Mouse (Mus musculus): Measurements from ENCODE around the gene Ncapg. TPM values are rescaled to one million over a fixed set of nuclear protein-coding genes. Genes with fewer than 3 reads are reported as not detected.
A peak's percentile ranks its signal among the peaks of the same experiment; 100 is the strongest.

The Ncapg gene
- polyA plus RNA-seq, 1 experiment from 2014 or later, result 55.5 TPM

DNA sequence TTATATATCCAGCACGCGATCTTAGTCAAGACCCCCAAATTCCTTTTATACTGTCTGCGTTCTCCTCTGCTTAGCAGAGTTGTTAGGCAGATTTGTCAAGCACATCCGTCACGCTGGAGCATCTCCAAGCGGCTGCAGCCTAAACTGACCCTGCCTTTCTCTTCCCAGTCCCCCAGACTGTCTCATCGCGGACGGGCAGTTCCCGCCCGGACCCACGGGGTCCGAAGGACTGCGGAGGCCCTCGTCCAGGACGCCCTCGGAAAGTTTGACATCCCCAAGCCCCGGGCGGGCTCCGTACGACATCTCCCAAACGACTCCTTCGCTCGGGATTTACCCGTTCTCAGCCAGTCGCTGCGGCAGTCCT, 503 bp upstream of the Ncapg start:
- H3K4me1 ChIP-seq, result peaks cover 10% of the 10 kb centered on the region; the same call in 1 of the 2 replicates
- H3K4me2 ChIP-seq, result peak overlapping the region; percentile 85
- peak; percentile 80 for ATAC-seq (replicated peaks; ENCODE audit: low FRiP score)
- peaks cover 3% of the 10 kb centered on the region; the same call in 1 of the 2 replicates for H3K36me3 ChIP-seq
- H3K4me3 ChIP-seq (replicated peaks), result peak overlapping the region; percentile 82
- H3K9ac ChIP-seq, result peak overlapping the region; percentile 80
- no peaks in the 10 kb centered on the region for H3K9me3 ChIP-seq (replicated peaks)
- peak overlapping the region; percentile 92 for H3K27ac ChIP-seq
- no peaks in the 10 kb centered on the region for H3K27me3 ChIP-seq
- under 1% methylated on average over 27 of the region's 27 CpGs for WGBS

DNA sequence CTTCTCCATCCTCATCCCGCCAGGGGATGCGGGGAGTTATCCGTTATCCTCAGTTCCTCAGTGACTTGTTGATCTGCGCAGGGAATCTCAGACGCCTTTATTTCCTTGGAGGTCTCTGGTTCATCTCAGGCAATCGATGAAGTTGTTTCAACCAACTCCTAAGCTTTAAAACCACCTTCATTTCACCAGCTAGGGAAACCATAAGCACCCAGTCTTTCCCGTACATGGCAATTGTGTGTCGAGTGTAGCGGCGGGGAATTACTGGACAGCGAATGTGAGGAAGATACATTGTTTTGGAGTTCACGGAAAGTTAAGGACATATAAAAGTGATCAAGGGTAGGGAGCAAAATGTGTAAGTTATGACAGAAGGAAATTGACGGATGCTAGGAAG, 556 bp downstream of the Ncapg start:
- H3K4me2 ChIP-seq, result peak overlapping the region; percentile 85
- H3K4me1 ChIP-seq, result peaks cover 10% of the 10 kb centered on the region; the same call in 1 of the 2 replicates
- peak overlapping the region; percentile 93 for H3K27ac ChIP-seq
- H3K36me3 ChIP-seq, result peaks cover 10% of the 10 kb centered on the region
- H3K9me3 ChIP-seq (replicated peaks), result no peaks in the 10 kb centered on the region
- H3K27me3 ChIP-seq, result no peaks in the 10 kb centered on the region
- peak overlapping the region; percentile 82 for H3K4me3 ChIP-seq (replicated peaks)
- H3K9ac ChIP-seq, result peak overlapping the region; percentile 73
- ATAC-seq (replicated peaks; ENCODE audit: low FRiP score), result no peak
- WGBS, result under 1% methylated on average over 13 of the region's 13 CpGs

DNA sequence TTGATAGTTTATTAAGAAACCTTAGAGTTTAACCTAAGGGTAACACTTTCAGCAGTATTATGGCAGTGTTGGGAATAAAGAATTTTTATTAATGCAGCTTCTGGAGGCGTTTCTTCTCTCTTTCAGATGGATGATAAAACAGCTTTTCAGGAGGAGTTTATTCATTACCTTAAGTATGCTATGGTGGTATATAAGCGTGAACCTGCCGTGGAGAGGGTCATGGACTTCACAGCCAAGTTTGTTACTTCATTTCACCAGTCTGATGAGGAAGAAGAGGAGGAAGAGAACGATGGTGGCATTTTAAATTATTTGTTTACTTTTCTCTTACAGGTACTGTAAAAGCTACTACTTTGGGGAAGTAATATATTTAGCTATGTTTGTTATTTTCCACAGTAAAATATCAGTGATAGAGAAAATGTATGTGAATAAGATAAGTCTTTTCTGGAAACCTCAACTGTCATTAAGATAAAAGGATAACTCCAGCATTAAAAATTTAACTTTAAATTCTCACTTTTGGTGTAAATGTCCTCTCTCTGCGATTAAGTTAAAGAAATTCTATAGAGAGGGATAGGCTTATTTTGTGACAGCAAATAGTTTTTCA, 1.3 kb downstream of the Ncapg start:
- Histone ChIP-seq H3K27me3 (no peaks in the 10 kb centered on the region), H3K27ac (no peak overlapping the region), H3K4me3 (replicated peaks) (peak overlapping the region; percentile 82), H3K36me3 (peaks cover 16% of the 10 kb centered on the region), H3K4me1 (peaks cover 10% of the 10 kb centered on the region; the same call in 1 of the 2 replicates), H3K9me3 (replicated peaks) (no peaks in the 10 kb centered on the region), H3K9ac (peak overlapping the region; percentile 73; the same call in 1 of the 2 replicates), H3K4me2 (peak overlapping the region; percentile 85)
- 46% methylated on average over 5 of the region's 5 CpGs for WGBS
- ATAC-seq (replicated peaks; ENCODE audit: low FRiP score), result no peak

DNA sequence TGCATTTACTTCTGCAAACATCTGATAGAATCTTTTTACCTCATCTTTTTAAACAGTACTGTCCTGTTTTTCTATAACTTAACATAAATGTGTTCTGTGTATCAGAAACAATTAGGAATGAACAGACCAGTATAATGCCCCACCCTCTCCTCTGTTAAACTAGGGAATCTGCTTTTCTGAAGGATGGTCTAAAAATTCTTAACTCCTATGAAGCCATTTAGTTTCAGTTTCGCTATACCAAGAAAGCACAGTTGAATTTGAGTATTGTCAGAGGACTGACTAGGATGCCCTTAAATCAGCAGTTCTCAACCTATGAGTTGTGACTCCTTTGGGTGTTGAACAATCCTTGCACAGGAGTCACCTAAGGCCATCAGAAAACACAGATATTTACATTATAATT, 5.3 kb downstream of the Ncapg start:
- H3K4me2 ChIP-seq, result no peak overlapping the region
- H3K9ac ChIP-seq, result no peak overlapping the region
- H3K9me3 ChIP-seq (replicated peaks), result no peaks in the 10 kb centered on the region
- H3K27me3 ChIP-seq, result no peaks in the 10 kb centered on the region
- H3K4me3 ChIP-seq (replicated peaks), result no peak overlapping the region
- H3K4me1 ChIP-seq, result peaks cover 6% of the 10 kb centered on the region; the same call in 1 of the 2 replicates
- no peak for ATAC-seq (replicated peaks; ENCODE audit: low FRiP score)
- peaks cover 43% of the 10 kb centered on the region for H3K36me3 ChIP-seq
- WGBS, result 100% methylated on average over 1 of the region's 1 CpGs
- H3K27ac ChIP-seq, result no peak overlapping the region

DNA sequence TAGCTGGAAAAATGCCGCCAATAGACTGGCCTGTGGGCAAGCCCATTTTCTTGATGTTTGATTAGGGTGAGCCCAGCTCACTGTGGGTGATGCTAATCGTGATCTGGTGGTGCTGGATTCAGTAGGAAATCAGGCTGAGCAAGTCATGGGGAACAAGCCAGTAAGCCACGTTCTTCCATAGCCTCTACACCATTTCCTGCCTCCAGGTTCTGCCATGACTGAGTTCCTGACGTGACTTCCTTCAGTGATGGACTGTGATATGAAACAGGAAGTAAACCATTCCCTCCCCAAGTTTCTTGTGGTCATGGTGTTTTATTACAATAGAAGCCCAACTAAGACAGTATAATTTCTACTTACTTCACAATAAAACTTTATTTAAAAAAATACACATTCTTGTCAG, 7.9 kb downstream of the Ncapg start:
- 75% methylated on average over 4 of the region's 4 CpGs for WGBS
- Histone ChIP-seq H3K4me1 (no peaks in the 10 kb centered on the region), H3K9me3 (replicated peaks) (no peaks in the 10 kb centered on the region), H3K36me3 (peaks cover 51% of the 10 kb centered on the region), H3K4me2 (no peak overlapping the region), H3K27ac (no peak overlapping the region), H3K9ac (no peak overlapping the region), H3K4me3 (replicated peaks) (no peak overlapping the region), H3K27me3 (no peaks in the 10 kb centered on the region)
- no peak for ATAC-seq (replicated peaks; ENCODE audit: low FRiP score)

DNA sequence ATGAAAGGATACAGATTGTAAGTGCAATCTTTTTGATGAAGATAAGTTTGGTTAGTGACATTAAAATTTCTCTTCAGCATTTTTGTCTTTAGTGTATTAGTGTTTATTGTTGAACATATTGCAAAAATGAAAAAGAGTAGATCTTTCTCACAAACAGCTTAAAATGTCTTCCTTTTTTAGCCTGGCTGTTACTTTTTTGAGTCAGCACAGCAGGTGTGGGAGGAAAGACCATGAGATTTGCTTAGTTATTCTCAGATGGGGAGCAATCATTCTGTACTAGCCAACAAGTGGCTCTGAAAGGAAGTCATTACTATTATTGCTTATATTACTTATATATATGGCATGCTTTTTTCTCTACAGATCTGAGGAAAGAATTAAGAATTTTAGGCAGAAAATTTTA, 10.2 kb downstream of the Ncapg start:
- H3K27ac ChIP-seq, result no peak overlapping the region
- no peaks in the 10 kb centered on the region for H3K9me3 ChIP-seq (replicated peaks)
- H3K4me1 ChIP-seq, result no peaks in the 10 kb centered on the region
- H3K9ac ChIP-seq, result no peak overlapping the region
- H3K4me2 ChIP-seq, result no peak overlapping the region
- no peak overlapping the region for H3K4me3 ChIP-seq (replicated peaks)
- no peak for ATAC-seq (replicated peaks; ENCODE audit: low FRiP score)
- no peaks in the 10 kb centered on the region for H3K27me3 ChIP-seq
- peaks cover 62% of the 10 kb centered on the region for H3K36me3 ChIP-seq

DNA sequence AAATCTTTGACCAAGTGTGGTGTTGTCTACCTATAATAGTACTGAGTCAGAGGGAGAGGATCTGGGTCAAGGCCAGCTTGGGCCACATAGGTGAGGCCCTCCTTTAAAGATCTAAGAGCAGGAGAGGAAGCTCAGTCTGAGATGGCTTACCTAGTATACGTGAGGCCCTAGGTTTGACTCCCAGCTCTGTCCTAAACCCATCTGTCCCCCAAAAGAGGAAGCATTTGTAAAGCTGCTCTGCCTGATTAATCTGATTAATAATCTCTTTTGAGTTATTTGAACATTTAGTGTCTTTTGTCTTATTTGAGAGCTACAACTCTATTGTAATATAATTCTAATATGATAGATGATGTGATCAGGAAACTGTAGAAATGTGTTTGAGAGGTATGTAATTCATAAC, 13.7 kb downstream of the Ncapg start:
- no peaks in the 10 kb centered on the region for H3K4me1 ChIP-seq
- no peak overlapping the region for H3K9ac ChIP-seq
- H3K27me3 ChIP-seq, result no peaks in the 10 kb centered on the region
- no peak overlapping the region for H3K4me3 ChIP-seq (replicated peaks)
- ATAC-seq (replicated peaks; ENCODE audit: low FRiP score), result no peak
- no peak overlapping the region for H3K4me2 ChIP-seq
- H3K36me3 ChIP-seq, result peaks cover 42% of the 10 kb centered on the region
- H3K9me3 ChIP-seq (replicated peaks), result no peaks in the 10 kb centered on the region
- 88% methylated on average over 1 of the region's 1 CpGs for WGBS
- H3K27ac ChIP-seq, result no peak overlapping the region

DNA sequence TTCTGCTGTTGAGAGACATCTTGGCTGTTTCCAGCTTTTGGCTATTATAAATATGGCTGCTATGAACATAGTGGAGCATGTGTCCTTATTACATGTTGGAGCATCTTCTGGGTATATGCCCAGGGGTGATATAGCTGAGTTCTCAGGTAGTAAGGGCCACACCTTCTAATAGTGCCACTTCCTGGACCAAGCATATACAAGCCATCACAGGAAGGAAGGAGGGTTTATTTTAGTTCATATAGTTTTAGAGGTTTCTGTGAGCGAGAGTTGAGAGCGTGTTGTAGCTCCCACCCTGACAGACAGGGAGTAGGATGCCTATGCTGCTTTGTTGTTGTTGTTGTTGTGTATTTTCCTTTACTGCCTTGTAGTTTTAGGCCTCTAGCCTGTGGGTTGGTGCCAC, 15.5 kb downstream of the Ncapg start:
- Histone ChIP-seq H3K4me2 (no peak overlapping the region), H3K27ac (no peak overlapping the region), H3K27me3 (no peaks in the 10 kb centered on the region), H3K9ac (no peak overlapping the region), H3K4me1 (no peaks in the 10 kb centered on the region), H3K4me3 (replicated peaks) (no peak overlapping the region), H3K9me3 (replicated peaks) (no peaks in the 10 kb centered on the region), H3K36me3 (peaks cover 42% of the 10 kb centered on the region)
- no peak for ATAC-seq (replicated peaks; ENCODE audit: low FRiP score)
- 98% methylated on average over 2 of the region's 2 CpGs for WGBS

DNA sequence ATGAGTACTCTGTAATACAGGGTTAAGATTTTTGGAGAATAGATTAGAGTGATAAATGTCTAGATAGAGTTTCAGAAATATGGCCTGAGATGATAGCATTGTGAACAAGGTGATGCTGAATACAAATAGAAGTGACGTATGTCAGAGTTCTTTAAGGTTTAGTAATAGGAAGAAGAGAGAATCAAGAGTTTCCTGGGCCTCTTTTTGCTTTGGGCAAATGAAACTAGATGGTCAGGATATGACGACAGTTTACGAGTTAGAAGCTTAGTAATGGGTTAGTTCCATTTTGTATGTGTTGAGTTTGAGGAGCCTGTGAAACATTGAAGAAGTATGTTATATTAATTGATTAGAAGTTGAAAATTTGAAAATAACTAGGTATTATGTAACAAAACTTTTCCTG, 16.5 kb downstream of the Ncapg start:
- Histone ChIP-seq H3K9me3 (replicated peaks) (no peaks in the 10 kb centered on the region), H3K27me3 (no peaks in the 10 kb centered on the region), H3K4me3 (replicated peaks) (no peak overlapping the region), H3K36me3 (peaks cover 36% of the 10 kb centered on the region), H3K4me2 (no peak overlapping the region), H3K9ac (no peak overlapping the region), H3K4me1 (no peaks in the 10 kb centered on the region), H3K27ac (no peak overlapping the region)
- no peak for ATAC-seq (replicated peaks; ENCODE audit: low FRiP score)
- WGBS, result 97% methylated on average over 3 of the region's 3 CpGs

DNA sequence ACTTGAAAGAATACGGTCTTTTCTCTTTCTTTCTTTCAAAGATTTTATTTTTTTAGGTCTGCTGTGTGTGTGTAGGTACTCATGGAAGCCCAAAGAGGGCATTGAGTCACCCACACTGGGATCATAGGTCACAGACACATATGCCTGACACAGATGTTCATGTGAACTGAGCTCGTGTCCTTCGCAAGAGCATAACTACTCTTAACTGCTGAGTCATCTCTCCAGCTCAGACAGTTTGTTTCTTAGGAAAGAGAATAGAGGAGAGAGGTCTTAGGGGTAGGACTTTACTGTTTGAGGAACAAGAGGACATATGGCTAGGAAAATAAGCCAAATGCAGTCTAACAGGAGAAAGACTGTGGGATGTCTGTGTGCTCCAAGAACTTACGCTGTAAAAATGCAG, 19.4 kb downstream of the Ncapg start:
- Histone ChIP-seq H3K27me3 (no peaks in the 10 kb centered on the region), H3K4me3 (replicated peaks) (no peak overlapping the region), H3K27ac (no peak overlapping the region), H3K36me3 (peaks cover 35% of the 10 kb centered on the region), H3K9me3 (replicated peaks) (no peaks in the 10 kb centered on the region), H3K4me1 (no peaks in the 10 kb centered on the region), H3K4me2 (no peak overlapping the region), H3K9ac (no peak overlapping the region)
- 94% methylated on average over 4 of the region's 4 CpGs for WGBS
- no peak for ATAC-seq (replicated peaks; ENCODE audit: low FRiP score)

DNA sequence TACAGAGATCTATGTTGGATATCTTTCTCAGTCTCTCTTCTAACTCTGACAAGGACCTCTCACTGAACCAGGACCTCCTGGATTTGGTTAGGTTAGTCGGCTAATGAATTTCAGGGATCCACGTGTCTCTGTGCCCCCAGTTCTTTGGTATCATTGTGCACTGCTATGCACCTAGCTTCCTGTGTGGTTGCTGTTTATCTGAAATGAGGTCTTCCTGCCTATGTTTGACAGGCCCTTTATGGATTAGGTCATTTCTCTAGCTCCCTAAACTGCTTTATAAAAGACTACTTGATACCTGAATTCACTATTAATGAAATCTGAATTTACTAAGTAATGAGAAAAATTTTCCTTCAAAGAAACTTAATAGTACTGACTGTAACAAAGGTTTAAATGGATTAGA, 21.1 kb downstream of the Ncapg start:
- 81% methylated on average over 2 of the region's 2 CpGs for WGBS
- Histone ChIP-seq H3K27me3 (no peaks in the 10 kb centered on the region), H3K4me2 (no peak overlapping the region), H3K4me1 (no peaks in the 10 kb centered on the region), H3K36me3 (peaks cover 29% of the 10 kb centered on the region), H3K9ac (no peak overlapping the region), H3K27ac (no peak overlapping the region), H3K4me3 (replicated peaks) (no peak overlapping the region), H3K9me3 (replicated peaks) (no peaks in the 10 kb centered on the region)
- ATAC-seq (replicated peaks; ENCODE audit: low FRiP score), result no peak

DNA sequence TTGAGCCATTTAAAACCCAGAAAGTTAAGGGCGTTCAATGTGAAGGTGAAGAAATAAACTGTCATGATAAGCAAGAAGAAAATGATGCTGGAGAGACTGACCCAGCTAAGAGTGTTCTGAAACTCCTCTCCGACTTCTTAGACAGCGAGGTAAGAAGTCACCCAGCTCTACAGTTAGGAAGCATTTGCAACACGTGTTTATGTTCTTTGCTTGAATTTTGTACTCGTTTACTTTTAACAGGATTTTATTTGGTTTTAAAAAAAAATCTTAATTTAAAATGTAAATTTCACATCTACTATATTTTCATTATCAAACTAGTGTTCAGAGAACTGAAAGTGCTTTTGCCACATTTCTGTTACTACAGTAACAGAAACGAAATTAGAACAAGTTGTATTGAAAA, 22.0 kb downstream of the Ncapg start:
- ATAC-seq (replicated peaks; ENCODE audit: low FRiP score), result no peak
- WGBS, result 90% methylated on average over 6 of the region's 6 CpGs
- no peak overlapping the region for H3K4me3 ChIP-seq (replicated peaks)

DNA sequence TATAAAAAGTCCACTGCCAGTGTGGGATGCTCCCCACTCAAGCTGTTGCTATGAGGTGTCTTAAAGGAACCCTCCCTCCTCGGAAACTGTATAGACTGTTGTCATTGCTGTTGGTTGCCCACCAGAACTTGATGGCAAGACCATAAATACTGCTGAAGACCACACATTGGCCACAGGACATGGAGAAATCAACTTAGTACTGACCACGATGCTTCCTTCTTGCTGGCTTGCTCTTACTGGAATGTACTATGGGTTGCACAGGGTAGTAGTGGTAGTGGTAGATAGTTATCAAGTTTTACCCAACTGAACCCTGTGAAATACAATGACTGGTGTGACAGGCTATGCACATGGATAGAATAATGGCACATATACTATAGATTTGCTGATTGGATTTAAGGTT, 37.1 kb downstream of the Ncapg start:
- H3K27me3 ChIP-seq, result no peaks in the 10 kb centered on the region
- no peaks in the 10 kb centered on the region for H3K4me1 ChIP-seq
- no peaks in the 10 kb centered on the region for H3K9me3 ChIP-seq (replicated peaks)
- WGBS, result 90% methylated on average over 2 of the region's 2 CpGs
- no peak overlapping the region for H3K4me2 ChIP-seq
- peaks cover 42% of the 10 kb centered on the region for H3K36me3 ChIP-seq
- ATAC-seq (replicated peaks; ENCODE audit: low FRiP score), result no peak
- H3K27ac ChIP-seq, result no peak overlapping the region
- H3K4me3 ChIP-seq (replicated peaks), result no peak overlapping the region
- no peak overlapping the region for H3K9ac ChIP-seq

More for the DNA sequence above, 22.0 kb downstream of the Ncapg start:
- H3K9ac ChIP-seq, result no peak overlapping the region
- peaks cover 35% of the 10 kb centered on the region for H3K36me3 ChIP-seq
- H3K27ac ChIP-seq, result no peak overlapping the region
- H3K4me2 ChIP-seq, result no peak overlapping the region
- H3K27me3 ChIP-seq, result no peaks in the 10 kb centered on the region
- H3K4me1 ChIP-seq, result no peaks in the 10 kb centered on the region
- H3K9me3 ChIP-seq (replicated peaks), result no peaks in the 10 kb centered on the region

All from kidney, embryonic 15.5 days (tissue).